In the genomic region with DNA sequence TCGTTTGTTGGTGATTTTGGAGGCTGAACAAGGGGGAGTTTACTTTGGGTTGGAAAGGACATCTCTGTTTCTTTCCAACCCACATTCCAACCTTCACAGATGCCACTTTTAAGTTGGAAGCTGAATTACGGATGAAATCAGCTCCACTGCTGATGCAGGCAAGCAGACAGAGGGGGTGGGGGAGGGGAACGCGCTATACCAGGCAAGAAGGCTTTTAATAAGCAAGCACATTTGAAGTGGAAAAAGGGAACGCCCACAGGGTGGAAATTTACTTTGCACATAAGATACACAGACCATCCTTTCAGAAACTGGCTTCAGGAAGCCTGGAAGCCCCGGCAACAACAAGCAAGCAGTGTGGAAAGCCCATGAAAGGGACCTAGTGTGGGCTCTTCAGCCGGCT, we compare ENCODE assay signal across 16 mouse cellular contexts. TPM values are rescaled to one million over a fixed set of nuclear protein-coding genes. Genes with fewer than 3 reads are reported as not detected.
A peak's percentile ranks its signal among the peaks of the same experiment; 100 is the strongest.
DNase-seq lines count a peak whose midpoint lies in the region; ATAC-seq and TF ChIP-seq lines count a peak whose summit lies in the region.
"Had no signal": no experiment of that assay in that cellular context is flagged by ENCODE, and none has a peak within 500 bp of the region (broad histone marks: within the 10 kb centered on the region; RNA-seq: fewer than 3 reads in every experiment).

No protein-coding gene starts in this region.

- no peak for ATAC-seq in midbrain, postnatal 0 days (ENCODE audit: low FRiP score)
- ATAC-seq in midbrain, embryonic 15.5 days (replicated peaks), result no peak
- ATAC-seq in limb, embryonic 14.5 days (ENCODE audit: low FRiP score, low read depth), result peak; percentile 41; the same call in 1 of the 2 replicates

- no peaks in the 10 kb centered on the region for H3K4me1 ChIP-seq in midbrain, postnatal 0 days (ENCODE audit: insufficient read depth, low read length)
- no peaks in the 10 kb centered on the region; the same call in 1 of the 2 replicates for H3K4me1 ChIP-seq in midbrain, embryonic 15.5 days
- peaks cover 5% of the 10 kb centered on the region; the same call in 1 of the 2 replicates for H3K4me1 ChIP-seq in limb, embryonic 14.5 days (ENCODE audit: control insufficient read depth, insufficient read depth, low read length)

- 64% methylated on average over 7 of the region's 7 CpGs for WGBS in midbrain, postnatal 0 days
- 58% methylated on average over 7 of the region's 7 CpGs for WGBS in midbrain, embryonic 15.5 days
- 47% methylated on average over 7 of the region's 7 CpGs for WGBS in limb, embryonic 14.5 days

- no peak overlapping the region for H3K27ac ChIP-seq in midbrain, postnatal 0 days (ENCODE audit: low read depth, low read length)
- H3K27ac ChIP-seq in midbrain, embryonic 15.5 days, result no peak overlapping the region
- 0 out of 2 replicates have a peak overlapping the region, but pooled peaks have one; percentile 28 for H3K27ac ChIP-seq in limb, embryonic 14.5 days (replicated peaks; ENCODE audit: low read depth, low read length)
- H3K27ac ChIP-seq: hindbrain, embryonic 14.5 days; liver, embryonic 13.5 days; neural tube, embryonic 13.5 days had no signal

- no peak for TF ChIP-seq POLR2A in limb, embryonic 14.5 days (IDR thresholded peaks at IDR 0.05; ENCODE audit: borderline replicate concordance, extremely low read depth, insufficient read depth, insufficient read length)

- DNase-seq in layer of hippocampus, postnatal 10 days (ENCODE audit: low spot score in 2 of 2), result peak; percentile 24 to 27
- DNase-seq in layer of hippocampus, adult 11-12 months (ENCODE audit: low spot score), result no peak
- peak; percentile 34 for DNase-seq in midbrain, postnatal 0 days (ENCODE audit: low spot score)
- peak; percentile 64 for DNase-seq in limb, embryonic 14.5 days (ENCODE audit: low spot score)
- DNase-seq in right cerebral cortex, postnatal 4 days, result peak; percentile 30
- DNase-seq in kidney, adult 11 months, result no peak
- DNase-seq: cerebellum, adult 18-20 months; heart, adult 11 months; kidney, adult 9 months; liver, embryonic 13.5 days; lung, postnatal 36 days; thymus, postnatal 25 days had no signal

- TF ChIP-seq CTCF in midbrain, postnatal 0 days (IDR thresholded peaks at IDR 0.05), result no peak

- H3K9me3 ChIP-seq in midbrain, postnatal 0 days (ENCODE audit: low read length), result no peaks in the 10 kb centered on the region
- no peaks in the 10 kb centered on the region for H3K9me3 ChIP-seq in midbrain, embryonic 15.5 days
- H3K9me3 ChIP-seq in limb, embryonic 14.5 days (ENCODE audit: control insufficient read depth, low read length), result no peaks in the 10 kb centered on the region
- H3K9me3 ChIP-seq: liver, embryonic 13.5 days; neural tube, embryonic 13.5 days had no signal

- H3K4me2 ChIP-seq in midbrain, postnatal 0 days (ENCODE audit: low read depth, low read length, poor library complexity, severe bottlenecking), result no peak overlapping the region
- no peak overlapping the region for H3K4me2 ChIP-seq in midbrain, embryonic 15.5 days
- no peak overlapping the region for H3K4me2 ChIP-seq in limb, embryonic 14.5 days (replicated peaks; ENCODE audit: low read depth, low read length, severe bottlenecking)
- H3K4me2 ChIP-seq: hindbrain, embryonic 14.5 days; liver, embryonic 13.5 days; midbrain, embryonic 11.5 days; neural tube, embryonic 13.5 days had no signal

- no peaks in the 10 kb centered on the region for H3K36me3 ChIP-seq in midbrain, postnatal 0 days (ENCODE audit: insufficient read depth, low read length)
- no peaks in the 10 kb centered on the region for H3K36me3 ChIP-seq in midbrain, embryonic 15.5 days (replicated peaks)
- H3K36me3 ChIP-seq in limb, embryonic 14.5 days (ENCODE audit: control insufficient read depth, insufficient read depth, low read length), result no peaks in the 10 kb centered on the region
- H3K36me3 ChIP-seq: liver, embryonic 13.5 days; neural tube, embryonic 13.5 days had no signal

- H3K27me3 ChIP-seq in midbrain, postnatal 0 days (ENCODE audit: insufficient read depth, low read length), result no peaks in the 10 kb centered on the region
- no peaks in the 10 kb centered on the region for H3K27me3 ChIP-seq in midbrain, embryonic 15.5 days (replicated peaks)
- H3K27me3 ChIP-seq in limb, embryonic 14.5 days (ENCODE audit: control insufficient read depth, insufficient read depth, low read length), result no peaks in the 10 kb centered on the region
- H3K27me3 ChIP-seq: liver, embryonic 13.5 days; neural tube, embryonic 13.5 days had no signal

- no peak overlapping the region for H3K9ac ChIP-seq in midbrain, postnatal 0 days (replicated peaks; ENCODE audit: low read length, poor library complexity, severe bottlenecking)
- no peak overlapping the region for H3K9ac ChIP-seq in midbrain, embryonic 15.5 days
- no peak overlapping the region for H3K9ac ChIP-seq in limb, embryonic 14.5 days (ENCODE audit: low read depth, low read length, severe bottlenecking)
- H3K9ac ChIP-seq: hindbrain, embryonic 14.5 days; liver, embryonic 13.5 days; neural tube, embryonic 13.5 days had no signal

- no peak overlapping the region for H3K4me3 ChIP-seq in midbrain, postnatal 0 days (ENCODE audit: low read depth, low read length)
- no peak overlapping the region for H3K4me3 ChIP-seq in midbrain, embryonic 15.5 days
- H3K4me3 ChIP-seq in limb, embryonic 14.5 days (replicated peaks; ENCODE audit: low read length), result no peak overlapping the region
- H3K4me3 ChIP-seq: liver, embryonic 13.5 days; neural tube, embryonic 13.5 days had no signal

RNA-seq across cellular contexts. Expression of gene Ift88, which starts 11.7 kb away (rescaled TPM):
- total RNA-seq in layer of hippocampus, postnatal 10 days (2021), result 10 to 100 TPM; 13.4 to 16.5 TPM
- 17.5 and 24.1 TPM in 2 replicates for total RNA-seq in midbrain, postnatal 0 days (2014; rRNA removed)
- polyA plus RNA-seq in midbrain, postnatal 0 days (2015; fragmentation: Nextera tagmentation; extraction: Ambion mirVana), result 21.0 and 22.0 TPM in 2 replicates
- 20.6 and 21.6 TPM in 2 replicates for polyA plus RNA-seq in midbrain, embryonic 15.5 days (2015; fragmentation: Nextera tagmentation; extraction: Ambion mirVana)
- 23.9 and 26.7 TPM in 2 replicates for polyA plus RNA-seq in limb, embryonic 14.5 days (2012; rRNA removed)
- 18.0 and 22.2 TPM in 2 replicates for polyA plus RNA-seq in limb, embryonic 14.5 days (2014; fragmentation: Nextera tagmentation; extraction: Ambion mirVana)

RNA-seq across cellular contexts. Expression of gene Cryl1, which starts 13.8 kb away (rescaled TPM):
- total RNA-seq in layer of hippocampus, postnatal 10 days (2021), result 10 to 100 TPM; 24.6 to 26.1 TPM
- 11.8 and 13.5 TPM in 2 replicates for total RNA-seq in midbrain, postnatal 0 days (2014; rRNA removed)
- 19.4 and 19.7 TPM in 2 replicates for polyA plus RNA-seq in midbrain, postnatal 0 days (2015; fragmentation: Nextera tagmentation; extraction: Ambion mirVana)
- polyA plus RNA-seq in midbrain, embryonic 15.5 days (2015; fragmentation: Nextera tagmentation; extraction: Ambion mirVana), result 9.2 and 13.4 TPM in 2 replicates
- polyA plus RNA-seq in limb, embryonic 14.5 days (2012; rRNA removed), result 51.3 and 52.7 TPM in 2 replicates
- 40.0 and 42.3 TPM in 2 replicates for polyA plus RNA-seq in limb, embryonic 14.5 days (2014; fragmentation: Nextera tagmentation; extraction: Ambion mirVana)

Comparison
In these comparisons a context has a peak if more than half of its experiments do, and no peak if none do; other contexts are left out.
1. DNase-seq: peak in layer of hippocampus, postnatal 10 days (2 of 2), midbrain, postnatal 0 days (single experiment), limb, embryonic 14.5 days (single experiment) and right cerebral cortex, postnatal 4 days (single experiment); none in layer of hippocampus, adult 11-12 months (single experiment) and kidney, adult 11 months (single experiment).